Mouse (Mus musculus) heart, adult 2 months (tissue): ENCODE data around the gene Spocd1. TPM values are rescaled to one million over a fixed set of nuclear protein-coding genes. Genes with fewer than 3 reads are reported as not detected.

Source experiments
- DNase-seq, 2 experiments: peaks; one replicate each; pipeline ENCODE4 v3.0.0; 2021
- H3K27ac ChIP-seq: fragments of 200-600 bp; 2 replicates; pipeline ENCODE4 v1.8.1; 2022
- H3K27me3 ChIP-seq: fragments of 200-500 bp; 2 replicates; pipeline ENCODE4 v1.6.1; 2012; ENCODE audit warnings: mild to moderate bottlenecking, low read length, inconsistent platforms, mixed read lengths; ENCODE audit not compliant: control insufficient read depth, insufficient read depth
- H3K36me3 ChIP-seq: fragments of 200-500 bp; 2 replicates; pipeline ENCODE4 v1.6.1; 2012; ENCODE audit warnings: low read length, inconsistent platforms; ENCODE audit not compliant: control insufficient read depth, insufficient read depth
- H3K4me1 ChIP-seq: fragments of 200-500 bp; 2 replicates; pipeline ENCODE4 v1.6.1; 2011; ENCODE audit warnings: low read length; ENCODE audit not compliant: control insufficient read depth, insufficient read depth
- H3K4me3 ChIP-seq: fragments of 200-600 bp; 2 replicates; pipeline ENCODE4 v1.8.1; 2022
- H3K79me2 ChIP-seq: fragments of 200-500 bp; replicated peaks from 2 replicates; pipeline ENCODE4 v1.6.1; 2012; ENCODE audit warnings: mild to moderate bottlenecking, inconsistent platforms, low read length, moderate library complexity, mixed read lengths; ENCODE audit not compliant: control insufficient read depth, insufficient read depth
- H3K9ac ChIP-seq: fragments of 200-500 bp; 2 replicates; pipeline ENCODE4 v1.6.1; 2012; ENCODE audit warnings: low read depth, mild to moderate bottlenecking, control low read depth, inconsistent platforms, low read length, mixed read lengths
- CTCF ChIP-seq: fragments of 200-600 bp; IDR thresholded peaks from 2 replicates; pipeline ENCODE4 v1.8.1; 2022; ENCODE audit warnings: antibody characterized with exemption, mild to moderate bottlenecking, moderate library complexity
- EP300 ChIP-seq: fragments of 200-500 bp; IDR thresholded peaks from 2 replicates; pipeline ENCODE4 v1.6.1; 2011; ENCODE audit warnings: low read depth, low read length, control low read depth; ENCODE audit not compliant: insufficient read depth
- POLR2A ChIP-seq: fragments of 200-500 bp; IDR thresholded peaks from 2 replicates; pipeline ENCODE4 v1.6.1; 2011; ENCODE audit warnings: mild to moderate bottlenecking, low read depth, low read length, control low read depth; ENCODE audit not compliant: insufficient read depth
- WGBS: fragments of 180-500 bp; shearing (Covaris S2); methylation state at CpG from one replicate; pipeline ENCODE4 v1.1.7; 2018; 5-methylcytosine and 5-hydroxymethylcytosine counted together
- intact Hi-C: fragments of 180-260 bp; cut with DNase I; formaldehyde crosslinking; loops from one replicate; pipeline ENCODE4 v1.15.1; 2025
- polyA plus RNA-seq: library from polyadenylated mRNA; depleted of rRNA; stranded (reverse); fragments of >200 nt; gene quantifications from 2 replicates; pipeline ENCODE4 v1.2.3, GENCODE M21; 2012
- total RNA-seq, 2 experiments: library from RNA; stranded (reverse); gene quantifications; 2 replicates each; pipeline ENCODE4 v1.2.3; 2021

The Spocd1 gene
- total and polyA plus RNA-seq, 3 experiments: 0.07 TPM; not detected in 2

DNA sequence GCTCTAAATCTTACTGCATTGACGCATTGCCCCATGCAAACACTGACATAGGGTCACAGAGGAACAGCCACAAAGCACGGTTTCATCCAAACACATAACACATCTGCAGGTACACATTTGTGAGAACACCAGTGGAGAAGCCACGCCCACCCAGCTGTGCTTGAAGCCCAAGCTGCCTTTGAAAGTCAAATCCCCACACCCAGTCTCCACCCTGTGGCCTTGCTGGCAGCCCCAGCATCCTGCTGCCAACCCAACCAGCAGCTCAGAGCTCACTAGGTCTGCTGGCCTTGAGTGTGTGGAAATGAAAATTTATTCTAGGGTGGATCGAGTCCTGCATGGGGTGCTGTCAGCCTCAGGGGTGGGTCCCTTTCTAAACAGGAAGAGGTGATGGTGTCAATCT, 48.2 kb downstream of the Spocd1 start:
- no peaks in the 10 kb centered on the region for H3K27me3 ChIP-seq
- H3K4me1 ChIP-seq: no peaks in the 10 kb centered on the region

GRCm38 (mm10) chr4:129978227-129978626, 49.2 kb downstream of the Spocd1 start:
- H3K27ac ChIP-seq: no peak overlapping the region
- H3K4me1 ChIP-seq: no peaks in the 10 kb centered on the region
- no peaks in the 10 kb centered on the region for H3K36me3 ChIP-seq
- H3K27me3 ChIP-seq: no peaks in the 10 kb centered on the region
- no peak for TF ChIP-seq EP300
- H3K9ac ChIP-seq: no peak overlapping the region
- no peaks in the 10 kb centered on the region for H3K79me2 ChIP-seq
- intact Hi-C loops: no loop called here
- 58% methylated on average over 4 of the region's 4 CpGs for WGBS
- no peak for DNase-seq
- H3K4me3 ChIP-seq: no peak overlapping the region

More for the DNA sequence above, 48.2 kb downstream of the Spocd1 start:
- no peak for TF ChIP-seq POLR2A
- TF ChIP-seq EP300: no peak
- TF ChIP-seq CTCF: no peak
- H3K4me3 ChIP-seq: no peak overlapping the region
- no peak overlapping the region for H3K9ac ChIP-seq
- WGBS: 71% methylated on average over 4 of the region's 4 CpGs
- H3K36me3 ChIP-seq: no peaks in the 10 kb centered on the region
- DNase-seq: no peak
- H3K27ac ChIP-seq: no peak overlapping the region
- intact Hi-C loops: no loop called here
- no peaks in the 10 kb centered on the region for H3K79me2 ChIP-seq

- H3K36me3 ChIP-seq: no peaks in the 10 kb centered on the region
- intact Hi-C loops: no loop called here
- H3K9ac ChIP-seq: no peak overlapping the region
- 0 out of 2 replicates have a peak, but pooled peaks cover 1% of the 10 kb centered on the region for H3K27me3 ChIP-seq
- DNase-seq: no peak
- H3K4me1 ChIP-seq: peaks cover 2% of the 10 kb centered on the region; the same call in 1 of the 2 replicates
- no peak overlapping the region for H3K27ac ChIP-seq
- H3K79me2 ChIP-seq: no peaks in the 10 kb centered on the region
- 50% methylated on average over 4 of the region's 4 CpGs for WGBS
- no peak overlapping the region for H3K4me3 ChIP-seq
- TF ChIP-seq CTCF (no peak), POLR2A (no peak), EP300 (no peak)
Measured at GRCm38 (mm10) chr4:129978930-129979329, 49.9 kb downstream of the Spocd1 start.

DNA sequence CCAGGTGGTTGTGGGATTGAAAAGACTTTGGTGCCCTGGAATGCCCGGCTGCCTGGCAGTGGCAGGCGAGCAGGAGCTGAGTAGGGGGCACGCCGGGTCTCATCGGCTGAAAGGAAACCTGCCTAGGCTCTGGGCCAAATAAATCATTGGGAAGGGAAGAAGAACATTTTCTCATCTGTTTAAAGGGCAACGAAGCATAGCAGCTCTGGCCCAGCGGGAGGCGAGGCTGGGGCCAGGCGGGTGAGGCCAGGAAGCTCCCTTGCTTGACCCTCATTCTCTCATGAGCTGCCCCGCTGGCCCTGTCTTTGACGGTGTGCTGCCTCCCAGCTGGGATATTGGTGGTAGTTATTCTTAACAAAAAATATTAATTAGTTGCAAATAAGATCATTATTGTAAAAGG, 52.6 kb downstream of the Spocd1 start:
- peaks cover 6% of the 10 kb centered on the region for H3K4me1 ChIP-seq
- peaks cover 13% of the 10 kb centered on the region for H3K27me3 ChIP-seq
- no peak overlapping the region for H3K9ac ChIP-seq
- no peak overlapping the region for H3K4me3 ChIP-seq
- DNase-seq: no peak
- intact Hi-C loops: no loop called here
- H3K36me3 ChIP-seq: no peaks in the 10 kb centered on the region
- H3K27ac ChIP-seq: no peak overlapping the region
- H3K79me2 ChIP-seq: no peaks in the 10 kb centered on the region
- TF ChIP-seq POLR2A (no peak), CTCF (no peak), EP300 (no peak)
- WGBS: 63% methylated on average over 11 of the region's 11 CpGs

- no peak for TF ChIP-seq POLR2A
- TF ChIP-seq EP300: no peak
- TF ChIP-seq CTCF: no peak
- H3K4me1 ChIP-seq: peaks cover 10% of the 10 kb centered on the region
- no peak overlapping the region for H3K27ac ChIP-seq
- H3K4me3 ChIP-seq: no peak overlapping the region
- WGBS: 49% methylated on average over 5 of the region's 5 CpGs
- H3K9ac ChIP-seq: no peak overlapping the region
- intact Hi-C loops: loop anchor here (1.0 kb wide), 1 partner anchor 24 kb away; no protein-coding TSS in a partner anchor
- no peaks in the 10 kb centered on the region for H3K36me3 ChIP-seq
- H3K79me2 ChIP-seq: no peaks in the 10 kb centered on the region
- DNase-seq: no peak
- H3K27me3 ChIP-seq: peaks cover 14% of the 10 kb centered on the region
Measured at GRCm38 (mm10) chr4:129983046-129983445, 54.0 kb downstream of the Spocd1 start.

DNA sequence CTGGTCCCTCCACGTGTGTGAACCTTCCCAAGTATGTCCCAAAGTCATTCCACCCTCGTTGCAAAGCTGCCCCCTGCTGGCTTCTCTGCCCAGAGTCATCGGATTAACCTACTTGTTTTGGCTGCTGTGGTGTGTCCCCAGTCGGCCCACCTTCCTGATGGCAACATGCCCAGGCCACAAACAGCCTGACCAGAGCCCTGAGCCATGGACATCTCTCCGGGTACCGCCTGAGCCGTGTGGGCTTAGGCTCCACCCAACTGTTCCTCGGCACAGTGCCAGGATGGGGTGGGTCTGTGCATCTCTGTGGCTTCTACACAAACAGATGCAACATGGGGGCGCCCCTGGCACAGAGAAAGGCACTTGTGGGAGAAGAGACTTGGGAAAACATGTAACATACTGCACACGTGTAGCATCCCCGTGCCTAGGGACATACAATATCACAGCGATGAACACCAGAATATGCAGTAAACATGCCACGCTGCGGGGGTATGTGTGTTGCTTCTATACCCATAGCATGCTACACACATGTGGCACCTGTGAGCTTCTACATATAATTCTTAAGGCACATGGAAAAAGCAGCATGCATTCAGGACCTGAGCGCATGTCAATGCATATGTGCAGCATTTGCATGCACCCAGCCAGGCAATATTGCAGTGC, 54.8 kb downstream of the Spocd1 start:
- Histone ChIP-seq H3K4me3 (peak overlapping the region; percentile 43), H3K27me3 (peaks cover 16% of the 10 kb centered on the region), H3K9ac (no peak overlapping the region), H3K36me3 (no peaks in the 10 kb centered on the region), H3K79me2 (no peaks in the 10 kb centered on the region), H3K27ac (no peak overlapping the region), H3K4me1 (peaks cover 10% of the 10 kb centered on the region)
- TF ChIP-seq POLR2A (no peak), EP300 (0 out of 2 replicates have a peak, but pooled peaks have one; percentile 54), CTCF (peak; percentile 72)
- peak; percentile 72 to 73 for DNase-seq
- 4% methylated on average over 15 of the region's 15 CpGs for WGBS
- intact Hi-C loops: loop anchor here (1.0 kb wide), 1 partner anchor 25 kb away; no protein-coding TSS in a partner anchor
